Mouse (Mus musculus) thymus, postnatal 0 days (tissue): ENCODE measurements around the gene Jun. TPM values are rescaled to one million over a fixed set of nuclear protein-coding genes. Genes with fewer than 3 reads are reported as not detected.

Experiments
- DNase-seq: peaks from one replicate; pipeline ENCODE4 v3.0.0-alpha.2; 2015; ENCODE audit warnings: low spot score
- polyA plus RNA-seq: library from polyadenylated mRNA; unstranded; fragments of >200 nt; fragmentation: Nextera tagmentation; extraction: Ambion mirVana; gene quantifications from 2 replicates; pipeline ENCODE4 v1.2.1, GENCODE M21; 2015

Jun gene
- polyA plus RNA-seq, 1 experiment from 2014 or later = 11.3 TPM

DNA sequence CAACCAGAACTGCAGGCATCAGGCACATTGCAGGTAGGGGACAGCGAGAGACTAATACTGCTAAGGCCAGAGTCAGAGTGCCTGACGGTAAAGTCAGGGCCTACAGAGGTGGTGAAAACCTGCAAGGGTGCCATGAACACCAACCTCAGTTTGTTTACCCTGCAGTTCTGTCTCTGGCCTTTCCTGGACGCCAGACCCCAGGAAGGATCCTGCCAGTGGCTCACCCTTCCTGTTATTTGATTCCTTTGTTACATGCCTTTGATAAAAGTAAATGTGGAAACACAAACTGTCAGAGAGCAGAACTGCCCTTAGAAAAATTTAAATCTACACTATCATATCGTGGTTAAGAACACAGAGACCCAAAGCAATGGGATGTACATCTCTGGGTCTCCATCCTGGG lies 20.9 kb downstream of the Jun start:
- no peak for DNase-seq

DNA sequence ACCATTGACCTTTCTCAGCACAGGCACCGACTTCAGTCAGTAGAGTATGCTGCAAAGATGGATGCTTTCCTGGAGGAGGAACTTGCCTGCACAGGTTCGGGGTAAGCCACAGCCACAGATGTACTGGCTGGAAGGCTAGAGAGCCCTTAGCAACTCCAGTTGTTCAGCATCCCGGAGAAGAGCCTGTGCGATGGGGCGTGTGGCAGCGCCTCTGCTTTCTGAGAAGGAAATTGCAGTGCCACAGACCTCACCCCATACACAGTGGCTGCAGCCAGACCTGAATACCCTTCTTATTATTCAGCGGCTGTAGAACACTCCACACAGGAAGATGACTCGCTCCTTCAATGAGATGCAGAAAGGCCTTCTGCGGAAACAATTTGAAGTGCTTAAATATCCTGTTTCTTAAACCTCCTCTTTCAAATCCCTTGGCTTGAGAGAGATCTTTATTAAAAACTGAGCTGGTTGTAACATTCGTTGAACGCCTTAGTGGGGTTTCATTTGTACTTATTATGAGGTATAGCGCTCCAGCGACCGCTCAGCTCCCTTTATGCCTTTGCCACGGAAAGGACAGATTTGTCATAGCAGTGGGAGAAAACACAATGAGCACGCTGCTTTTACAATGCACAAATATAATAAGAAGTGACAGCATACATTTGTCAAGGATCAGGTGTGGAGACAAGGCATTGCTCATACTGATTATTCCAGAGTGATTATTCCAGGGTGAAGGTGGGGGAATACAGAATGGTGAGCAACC lies 26.0 kb downstream of the Jun start:
- DNase-seq = no peak

DNA sequence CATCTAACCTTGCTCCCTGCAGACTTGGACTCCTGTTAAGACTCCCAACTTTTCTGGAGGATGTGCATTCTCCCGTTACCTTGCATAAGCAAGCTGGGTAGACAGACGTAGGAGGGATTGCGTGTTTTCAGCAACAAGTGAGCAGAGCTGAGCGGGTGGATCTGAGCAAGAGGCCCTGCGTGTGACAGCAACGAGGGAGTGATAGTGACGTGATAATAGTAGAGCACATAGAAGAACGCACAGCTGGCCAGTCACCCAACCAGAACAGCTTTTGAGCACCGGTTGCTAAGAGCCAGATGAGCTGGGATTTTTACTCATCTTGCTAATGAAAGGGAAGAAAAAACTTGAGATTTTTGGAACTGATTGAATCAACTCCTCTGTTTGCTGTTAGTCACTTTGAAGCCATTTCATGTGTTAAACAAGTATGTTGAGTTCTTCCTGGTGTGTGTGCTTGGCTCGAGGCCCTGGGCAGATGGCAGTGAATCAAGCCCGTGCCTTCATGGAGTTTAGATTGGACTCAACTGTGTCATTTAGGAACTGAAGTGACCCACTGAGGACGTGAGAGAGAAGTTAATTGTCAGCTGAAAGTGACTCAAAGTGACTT lies 28.6 kb downstream of the Jun start:
- DNase-seq = no peak

DNA sequence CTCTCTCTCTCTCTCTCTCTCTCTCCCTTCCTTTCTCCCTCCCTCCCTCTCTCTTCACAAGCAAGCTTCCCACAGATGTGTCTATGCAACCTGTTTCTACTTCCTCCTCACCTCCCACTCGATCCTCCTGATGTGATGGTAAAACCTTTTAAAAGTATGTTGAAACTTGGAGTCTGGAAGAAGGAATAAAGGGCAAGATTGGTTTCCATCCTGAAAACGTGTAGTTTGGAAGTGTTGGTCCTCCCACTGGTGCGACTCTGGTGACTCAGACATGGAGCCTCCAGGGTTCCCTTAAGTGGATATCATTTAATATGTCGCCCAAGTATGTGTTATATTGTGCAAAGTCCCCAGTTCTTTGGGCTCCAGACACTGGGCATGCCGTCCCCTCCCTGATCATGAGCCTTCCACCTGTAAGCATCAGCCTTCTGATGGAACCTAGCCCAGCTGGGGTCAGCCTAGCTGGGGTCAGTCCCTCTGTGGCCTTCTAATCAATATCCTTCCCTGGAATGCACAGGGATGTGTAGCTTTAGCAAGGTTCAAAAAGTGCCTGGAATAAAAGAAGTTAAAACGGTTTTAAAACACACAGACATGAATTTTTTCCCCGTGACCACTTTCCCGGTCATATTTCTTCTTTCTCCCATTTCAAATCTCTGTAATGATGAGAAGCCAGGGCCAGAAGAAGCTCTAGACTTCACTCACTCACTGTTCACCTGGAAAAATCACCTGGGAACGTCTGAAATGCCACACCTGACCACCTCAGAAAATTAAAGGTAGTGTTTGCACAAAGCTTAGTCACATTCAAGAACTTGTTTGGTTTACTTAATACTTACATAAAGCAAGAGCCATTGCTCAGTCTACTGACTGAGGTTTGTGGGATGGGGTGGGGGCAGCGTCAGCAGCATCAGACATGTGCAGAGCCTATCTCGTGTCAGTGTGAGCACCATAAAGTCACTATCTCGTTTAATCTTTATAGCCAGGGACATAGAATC lies 30.1 kb downstream of the Jun start:
- no peak for DNase-seq

DNA sequence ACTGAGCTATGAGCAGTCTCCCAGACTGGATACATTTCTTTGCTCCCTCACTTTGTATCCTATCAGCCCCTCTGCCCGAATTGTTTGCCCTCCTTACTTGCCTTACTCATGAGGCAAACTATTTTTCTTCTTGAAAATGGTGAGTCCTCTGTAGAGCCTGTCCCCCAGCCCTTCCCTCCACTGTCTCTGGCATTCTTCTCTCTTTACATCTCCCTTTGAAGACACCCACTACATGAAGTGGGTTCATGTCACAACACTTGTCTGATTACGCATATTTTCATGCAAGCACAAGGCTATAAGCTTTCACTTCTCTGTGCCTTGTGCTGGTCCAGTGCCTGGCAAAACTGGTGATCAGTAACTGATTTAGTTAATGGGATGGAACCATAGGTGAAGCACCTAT lies 31.8 kb downstream of the Jun start:
- no peak for DNase-seq

DNA sequence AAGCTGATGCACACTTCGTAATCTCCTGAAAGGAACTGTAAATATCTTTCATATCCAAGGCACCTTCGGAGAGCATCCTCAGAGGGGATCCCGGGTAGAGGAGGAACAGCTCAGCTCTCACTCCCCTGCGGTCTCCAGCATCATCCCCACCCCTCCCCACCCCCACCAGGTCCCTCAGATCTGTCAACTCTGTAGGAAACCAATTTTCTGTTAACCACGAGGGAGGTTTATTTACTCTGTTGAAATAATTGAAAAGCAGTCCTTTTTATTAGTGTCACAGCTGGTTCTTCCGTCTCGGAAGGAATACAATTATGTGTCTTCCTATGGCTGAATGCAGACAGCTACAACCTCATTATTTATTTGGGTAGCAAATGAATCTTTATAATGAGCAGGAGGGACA lies 33.8 kb downstream of the Jun start:
- DNase-seq = no peak

DNA sequence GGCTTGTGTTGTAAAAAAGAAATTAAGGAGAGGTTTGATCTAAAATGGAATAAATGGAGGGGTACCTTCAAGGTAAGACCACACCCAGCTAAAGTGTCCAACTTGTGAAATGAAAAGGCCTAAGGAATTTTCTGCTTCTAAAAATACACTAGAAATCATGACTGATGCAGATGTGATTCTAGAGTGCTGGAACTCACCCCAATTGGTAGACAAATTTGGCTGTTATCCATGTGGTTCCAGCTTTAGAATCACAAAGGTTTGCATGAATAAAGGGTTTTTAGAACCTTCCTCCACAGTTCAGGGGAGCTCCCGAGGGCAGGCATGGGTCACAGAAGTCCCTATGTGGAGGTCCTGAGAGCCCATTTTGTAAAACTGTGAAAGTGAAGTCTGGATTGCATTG lies 39.3 kb downstream of the Jun start:
- DNase-seq = no peak

DNA sequence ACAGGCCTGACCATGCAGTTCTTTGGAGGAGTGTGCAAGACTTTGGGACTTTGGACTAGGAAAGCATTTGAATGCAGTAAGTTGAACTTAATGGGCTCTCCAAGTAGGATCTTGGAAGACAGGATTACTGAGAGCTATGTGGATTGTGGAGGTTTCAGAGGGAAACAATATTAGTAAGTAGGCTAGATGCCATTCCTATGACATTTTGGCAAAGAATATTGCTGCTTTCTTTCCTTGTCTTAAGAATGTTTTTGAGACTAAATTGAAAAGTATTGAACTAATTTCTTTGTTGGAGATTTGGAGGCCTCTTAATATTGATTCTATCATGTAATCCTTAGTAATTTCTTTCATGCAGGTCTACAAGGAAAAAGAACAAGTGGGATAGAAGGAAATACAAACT lies 39.8 kb downstream of the Jun start:
- no peak for DNase-seq

DNA sequence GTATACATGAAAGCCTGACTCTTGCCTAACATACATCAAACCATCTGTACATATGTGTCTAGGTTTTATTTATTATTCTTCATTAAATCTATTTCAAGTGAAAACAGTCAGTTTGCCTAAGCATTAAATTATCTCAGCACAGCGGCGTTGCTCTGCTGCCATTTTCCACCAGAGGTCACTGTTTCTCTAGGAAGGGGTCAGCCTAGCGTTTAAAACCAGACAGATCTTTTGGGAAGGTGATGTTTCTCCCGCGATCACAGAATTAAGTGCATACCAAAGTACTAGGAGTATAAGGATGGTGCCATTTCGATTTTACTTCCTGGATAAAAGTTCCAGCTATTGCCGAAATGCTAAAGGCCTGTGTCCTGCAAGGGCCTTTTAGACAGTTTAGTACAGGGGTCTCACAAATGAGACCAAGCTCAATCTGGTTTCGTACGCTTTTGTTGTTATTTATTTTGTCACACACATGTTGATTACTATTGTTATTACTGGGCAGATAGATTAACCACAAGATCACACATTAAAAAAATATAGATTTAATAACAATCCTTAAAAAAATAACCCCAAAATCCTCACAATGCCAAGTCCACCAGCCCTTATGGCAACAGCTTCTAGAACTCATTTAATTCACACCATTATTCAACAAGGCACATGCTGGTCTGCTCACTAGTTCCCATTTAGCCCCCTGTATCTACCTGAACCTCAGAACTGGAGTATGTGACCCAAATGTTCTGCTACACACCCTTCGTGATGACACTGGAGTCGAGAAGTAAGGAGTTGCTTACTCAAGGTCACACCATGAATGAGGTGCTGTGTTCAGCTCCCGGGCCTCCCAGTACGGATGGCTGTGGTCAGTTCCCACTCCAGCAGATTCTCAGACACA lies 43.6 kb downstream of the Jun start:
- DNase-seq = peak; percentile 71

DNA sequence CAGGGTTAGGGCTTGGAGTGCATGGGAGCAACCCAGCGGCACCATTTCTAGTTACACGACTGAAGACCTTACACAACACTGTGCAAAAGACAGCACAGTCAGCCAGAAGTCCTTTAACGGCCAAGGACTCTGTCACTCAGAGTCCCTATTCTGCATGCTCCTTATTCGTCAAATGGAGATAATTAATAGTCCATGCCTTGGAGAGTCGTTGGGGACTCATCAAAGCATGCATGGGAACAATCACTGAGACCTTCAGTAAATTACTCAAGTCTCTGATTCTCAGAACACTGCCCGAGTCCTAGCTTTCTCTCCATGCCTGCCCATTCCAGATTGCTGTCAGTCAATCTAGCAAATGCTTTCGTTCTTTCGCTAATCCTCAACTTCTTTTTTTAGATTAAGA lies 44.3 kb downstream of the Jun start:
- no peak for DNase-seq

DNA sequence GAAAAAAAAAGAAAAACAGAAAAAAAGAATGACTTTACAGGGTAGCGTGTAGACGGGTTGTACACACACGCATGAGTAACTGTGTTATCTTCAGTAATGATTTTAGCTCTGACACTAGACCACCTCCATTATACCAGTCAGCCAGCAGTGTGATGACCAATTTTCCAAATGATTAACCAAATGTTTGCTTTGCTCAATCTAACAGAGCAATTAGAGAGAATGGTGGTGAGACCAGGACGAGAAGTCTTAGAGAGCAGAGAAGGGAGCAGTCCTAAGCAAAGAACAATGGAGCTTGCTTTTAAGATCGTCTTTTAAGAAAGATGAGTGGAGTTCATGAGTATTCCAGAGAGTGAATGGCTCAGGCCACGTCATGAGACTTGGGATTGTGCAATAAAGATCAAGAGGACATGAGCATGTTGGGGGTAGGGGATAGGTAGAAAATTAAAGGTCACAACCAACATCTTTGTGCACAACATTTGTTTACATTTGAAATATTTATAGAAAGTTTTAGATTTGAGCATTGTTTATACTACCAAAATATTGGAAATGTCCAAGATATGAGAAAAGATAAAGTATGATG lies 46.7 kb downstream of the Jun start:
- no peak for DNase-seq

DNA sequence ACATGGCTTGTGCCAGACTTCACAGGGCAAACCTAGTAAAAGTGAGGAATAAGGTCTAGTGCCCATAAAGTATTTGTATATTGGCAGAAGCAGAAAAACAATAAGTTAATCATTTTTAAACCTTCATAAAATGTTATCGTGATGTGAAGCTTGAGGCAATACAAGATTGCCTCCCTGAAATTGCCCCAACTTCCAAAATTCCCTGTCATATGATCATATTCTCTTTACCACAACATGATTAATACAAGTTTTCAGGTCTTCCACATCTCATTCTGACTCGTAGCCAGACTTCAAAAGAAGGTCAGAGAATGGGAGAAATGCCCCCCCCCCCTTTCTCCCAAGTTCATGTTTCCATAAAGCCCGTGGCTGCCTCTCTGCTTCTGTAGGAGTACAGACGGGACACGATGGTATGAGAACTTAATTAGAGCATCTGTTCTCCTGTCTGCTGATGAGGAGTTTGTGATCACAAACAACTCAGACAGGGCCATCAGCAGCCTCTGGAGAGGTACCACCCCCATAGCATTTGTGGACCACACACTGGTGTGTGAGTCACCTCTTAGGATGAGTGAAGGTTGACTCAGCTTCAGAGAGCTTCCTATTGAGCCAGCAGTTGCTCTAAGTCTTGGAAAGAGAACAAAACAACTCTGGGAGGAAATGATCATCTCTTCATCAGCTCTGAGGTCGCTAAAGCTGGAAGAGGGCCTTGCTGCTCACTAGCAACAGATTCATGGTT lies 50.8 kb downstream of the Jun start:
- no peak for DNase-seq

DNA sequence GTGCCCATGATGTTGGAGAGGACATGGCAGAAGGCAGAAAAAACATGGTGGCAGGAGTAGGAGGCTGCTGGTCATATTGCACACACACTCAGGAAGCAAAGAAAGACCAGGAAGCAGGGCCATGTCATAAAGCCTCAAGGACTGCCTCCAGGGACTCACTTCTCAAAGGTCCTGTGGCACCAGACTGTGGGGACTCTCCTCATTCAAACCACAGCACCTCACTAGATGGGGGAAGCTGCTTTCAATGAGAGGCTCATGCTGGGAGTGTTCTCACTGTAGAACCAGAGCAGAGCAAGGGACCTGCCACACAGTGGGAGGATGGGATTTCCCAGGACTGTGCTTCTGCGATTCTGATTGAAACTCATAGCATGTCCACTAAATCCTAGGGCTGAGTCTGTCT lies 51.9 kb downstream of the Jun start:
- DNase-seq = no peak

DNA sequence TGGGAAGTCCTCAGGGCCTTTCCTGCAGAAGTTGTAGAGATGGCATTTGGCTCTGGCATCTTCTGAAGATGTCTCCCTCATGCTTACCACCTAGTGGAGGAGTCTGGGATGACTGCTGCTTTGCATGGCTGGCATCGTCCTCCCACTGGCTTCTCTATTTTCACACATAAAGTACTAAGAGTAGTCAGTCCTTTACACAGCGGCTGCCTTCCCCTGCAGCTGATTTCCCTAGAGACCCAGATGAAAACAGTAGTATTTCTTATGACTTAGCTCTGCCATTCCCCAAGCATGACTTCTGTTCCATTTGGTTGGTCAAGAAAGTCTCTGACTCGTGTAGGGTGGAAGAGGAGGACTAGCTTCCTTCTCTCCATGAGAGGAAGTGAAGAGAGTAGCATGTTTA lies 52.8 kb downstream of the Jun start:
- DNase-seq = peak; percentile 19

Other genes starting within 250 kb of the Jun start
- gene Eqtn, start 123.4 kb downstream of the Jun start, polyA plus RNA-seq = 0.12 and 0.40 TPM in 2 replicates
- gene Mysm1, start 73.1 kb downstream of the Jun start, polyA plus RNA-seq = 24.5 and 34.0 TPM in 2 replicates